Mouse (Mus musculus) E14TG2a.4 (cell line): ENCODE measurements around the gene Olfr273.

Experiments
- CTCF ChIP-seq: conservative IDR thresholded peaks from 2 replicates; pipeline ENCODE4 v1.5.1; 2014; ENCODE audit warnings: low read length
- NANOG ChIP-seq: IDR thresholded peaks from 2 replicates; pipeline ENCODE4 v1.6.1; 2014; ENCODE audit warnings: borderline replicate concordance, low read length, mixed read lengths

DNA sequence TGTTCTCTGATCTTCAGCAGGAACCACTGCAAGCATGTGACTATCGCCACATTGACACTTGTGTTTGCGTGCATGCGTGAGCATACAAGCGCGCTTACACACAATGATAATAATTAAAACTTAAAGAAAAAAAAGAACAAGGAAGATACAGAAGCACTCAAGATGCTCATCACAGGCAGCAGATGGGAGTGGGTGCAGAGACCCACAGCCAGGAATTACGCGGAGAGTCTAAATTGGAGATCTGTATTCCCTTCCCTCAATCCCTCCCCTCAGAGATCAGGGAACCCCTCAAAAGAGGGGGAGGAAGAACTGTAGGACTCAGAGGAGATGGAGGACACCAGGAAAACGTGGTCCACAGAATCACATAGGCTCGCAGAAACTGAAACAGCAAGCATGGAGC is 5.1 kb upstream of the Olfr273 start:
- TF ChIP-seq CTCF = no peak
- TF ChIP-seq NANOG = no peak
